Comparison of ENCODE assay signal across 24 mouse cellular contexts in genomic region chr3:51685539-51685938, GRCm38 (mm10). TPM values are rescaled to one million over a fixed set of nuclear protein-coding genes. Genes with fewer than 3 reads are reported as not detected.
"Had no signal": no experiment of that assay in that cellular context is flagged by ENCODE, and none has a peak within 500 bp of the region (broad histone marks: within the 10 kb centered on the region; RNA-seq: fewer than 3 reads in every experiment).

No protein-coding gene starts in this region.

- DNase-seq: cerebellum, adult 9-10 months; cerebellum, adult 9-11 months; cerebellum, postnatal 25 days; cerebellum, postnatal 36 days; embryo, embryonic 11 days; forebrain, postnatal 0 days; gastrocnemius, adult 2 months; gastrocnemius, postnatal 10 days; gastrocnemius, postnatal 14 days; gastrocnemius, postnatal 25 days; gastrocnemius, postnatal 36 days; heart, adult 11 months; heart, adult 18-20 months; heart, adult 2 months had no signal

- H3K9me3 ChIP-seq: embryonic facial prominence, embryonic 10.5 days; embryonic facial prominence, embryonic 12.5 days; embryonic facial prominence, embryonic 13.5 days; embryonic facial prominence, embryonic 15.5 days; forebrain, embryonic 10.5 days; forebrain, embryonic 12.5 days; forebrain, embryonic 13.5 days; forebrain, embryonic 15.5 days had no signal

- H3K4me1 ChIP-seq: embryonic facial prominence, embryonic 10.5 days; embryonic facial prominence, embryonic 12.5 days; embryonic facial prominence, embryonic 13.5 days; embryonic facial prominence, embryonic 15.5 days; forebrain, embryonic 10.5 days; forebrain, embryonic 12.5 days; forebrain, embryonic 13.5 days; forebrain, embryonic 15.5 days had no signal

- H3K27ac ChIP-seq: embryonic facial prominence, embryonic 10.5 days; embryonic facial prominence, embryonic 12.5 days; embryonic facial prominence, embryonic 13.5 days; embryonic facial prominence, embryonic 15.5 days; forebrain, embryonic 10.5 days; forebrain, embryonic 12.5 days; forebrain, embryonic 13.5 days; forebrain, embryonic 15.5 days; gastrocnemius, adult 2 months; heart, adult 2 months had no signal

- H3K4me3 ChIP-seq: embryonic facial prominence, embryonic 10.5 days; embryonic facial prominence, embryonic 12.5 days; embryonic facial prominence, embryonic 13.5 days; embryonic facial prominence, embryonic 15.5 days; erythroblast, embryonic 14.5 days; forebrain, embryonic 10.5 days; forebrain, embryonic 12.5 days; forebrain, embryonic 13.5 days; forebrain, embryonic 15.5 days; gastrocnemius, adult 2 months; heart, adult 2 months had no signal

- H3K4me2 ChIP-seq: embryonic facial prominence, embryonic 12.5 days; embryonic facial prominence, embryonic 13.5 days; embryonic facial prominence, embryonic 15.5 days; forebrain, embryonic 12.5 days; forebrain, embryonic 13.5 days; forebrain, embryonic 15.5 days had no signal

- H3K9ac ChIP-seq: embryonic facial prominence, embryonic 12.5 days; embryonic facial prominence, embryonic 13.5 days; embryonic facial prominence, embryonic 15.5 days; forebrain, embryonic 12.5 days; forebrain, embryonic 13.5 days; forebrain, embryonic 15.5 days; forebrain, postnatal 0 days had no signal

- H3K27me3 ChIP-seq: embryonic facial prominence, embryonic 12.5 days; embryonic facial prominence, embryonic 13.5 days; embryonic facial prominence, embryonic 15.5 days; forebrain, embryonic 12.5 days; forebrain, embryonic 13.5 days; forebrain, embryonic 15.5 days had no signal

- H3K36me3 ChIP-seq: forebrain, embryonic 15.5 days had no signal

RNA-seq across cellular contexts. Expression of gene Mgst2, which starts 25.4 kb away (rescaled TPM):
- total RNA-seq: forebrain, postnatal 0 days had no signal
- polyA plus RNA-seq: erythroblast, embryonic 14.5 days; forebrain, embryonic 12.5 days; forebrain, embryonic 14.5 days had no signal
